In the genomic region with DNA sequence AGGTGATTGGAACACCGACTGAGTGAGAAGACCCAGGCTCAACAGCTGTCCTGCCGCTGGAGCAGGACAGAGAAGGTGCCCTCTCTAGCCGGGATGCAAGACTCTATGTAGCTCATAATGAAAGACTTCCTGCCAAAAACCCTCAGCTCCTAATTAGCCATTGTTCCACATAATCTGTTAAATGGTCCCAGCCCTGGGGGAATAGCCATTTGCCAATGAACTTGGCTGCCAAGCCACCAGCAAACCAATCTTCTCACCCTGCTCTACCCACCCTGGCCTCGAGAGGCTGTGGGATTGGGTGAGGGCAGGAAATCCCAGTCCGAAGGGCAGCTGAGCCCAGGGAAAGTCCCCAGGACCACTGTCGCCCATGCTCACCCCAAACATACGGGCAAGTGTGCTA, we compare ENCODE assay signal across 24 mouse cellular contexts.
"Had no signal": no experiment of that assay in that cellular context is flagged by ENCODE, and none has a peak within 500 bp of the region (broad histone marks: within the 10 kb centered on the region; RNA-seq: fewer than 3 reads in every experiment).

No protein-coding gene starts in this region.

- H3K36me3 ChIP-seq: limb, embryonic 13.5 days; liver, embryonic 12.5 days; liver, embryonic 15.5 days; lung, embryonic 15.5 days; midbrain, embryonic 12.5 days; neural tube, embryonic 12.5 days; neural tube, embryonic 15.5 days had no signal

- H3K9ac ChIP-seq: limb, embryonic 13.5 days; liver, embryonic 12.5 days; liver, embryonic 15.5 days; lung, embryonic 15.5 days; midbrain, embryonic 12.5 days; neural tube, embryonic 12.5 days; neural tube, embryonic 15.5 days had no signal

- H3K4me1 ChIP-seq: liver, embryonic 15.5 days had no signal

- ATAC-seq: liver, embryonic 12.5 days; midbrain, embryonic 16.5 days had no signal

- H3K4me2 ChIP-seq: limb, embryonic 13.5 days; liver, embryonic 12.5 days; liver, embryonic 15.5 days; lung, embryonic 15.5 days; midbrain, embryonic 12.5 days; neural tube, embryonic 12.5 days; neural tube, embryonic 15.5 days had no signal

- H3K27me3 ChIP-seq: limb, embryonic 13.5 days; lung, embryonic 15.5 days; neural tube, embryonic 12.5 days; neural tube, embryonic 15.5 days had no signal

- H3K27ac ChIP-seq: layer of hippocampus, adult 2 months; limb, embryonic 13.5 days; liver, embryonic 12.5 days; liver, embryonic 15.5 days; lung, embryonic 15.5 days; midbrain, embryonic 12.5 days; neural tube, embryonic 12.5 days; neural tube, embryonic 15.5 days; stomach, postnatal 0 days had no signal

- DNase-seq: kidney, adult 18-20 months; kidney, postnatal 14 days; layer of hippocampus, adult 9-11 months; liver; lung, adult 18-20 months; lung, postnatal 10 days; lung, postnatal 36 days; right cerebral cortex, adult 18-20 months; right cerebral cortex, postnatal 14 days; right cerebral cortex, postnatal 4 days; thymus, adult 2 months; thymus, postnatal 14 days; thymus, postnatal 4 days had no signal

- H3K9me3 ChIP-seq: limb, embryonic 13.5 days; liver, embryonic 12.5 days; liver, embryonic 15.5 days; lung, embryonic 15.5 days; midbrain, embryonic 12.5 days; neural tube, embryonic 12.5 days; neural tube, embryonic 15.5 days had no signal

- H3K4me3 ChIP-seq: layer of hippocampus, adult 2 months; limb, embryonic 13.5 days; liver, embryonic 12.5 days; liver, embryonic 15.5 days; lung, embryonic 15.5 days; megakaryocyte, embryonic 14.5 days; midbrain, embryonic 12.5 days; neural tube, embryonic 12.5 days; neural tube, embryonic 15.5 days had no signal
